Mouse (Mus musculus): ENCODE results near the gene Hes7.
"Not testable (repeated sequence)": the region's sequence is repeated elsewhere in the genome, so short reads cannot be mapped to it uniquely, and the experiment has no call there.

Gene Hes7

GRCm38 (mm10) chr11:69088103-69088855 is 31.9 kb upstream of the Hes7 start, which contains the start of gene Vamp2:
TSS of gene Vamp2 (plus strand) at chr11:69088490.
- DNase-seq, result peak; percentile 79 to 92

DNA sequence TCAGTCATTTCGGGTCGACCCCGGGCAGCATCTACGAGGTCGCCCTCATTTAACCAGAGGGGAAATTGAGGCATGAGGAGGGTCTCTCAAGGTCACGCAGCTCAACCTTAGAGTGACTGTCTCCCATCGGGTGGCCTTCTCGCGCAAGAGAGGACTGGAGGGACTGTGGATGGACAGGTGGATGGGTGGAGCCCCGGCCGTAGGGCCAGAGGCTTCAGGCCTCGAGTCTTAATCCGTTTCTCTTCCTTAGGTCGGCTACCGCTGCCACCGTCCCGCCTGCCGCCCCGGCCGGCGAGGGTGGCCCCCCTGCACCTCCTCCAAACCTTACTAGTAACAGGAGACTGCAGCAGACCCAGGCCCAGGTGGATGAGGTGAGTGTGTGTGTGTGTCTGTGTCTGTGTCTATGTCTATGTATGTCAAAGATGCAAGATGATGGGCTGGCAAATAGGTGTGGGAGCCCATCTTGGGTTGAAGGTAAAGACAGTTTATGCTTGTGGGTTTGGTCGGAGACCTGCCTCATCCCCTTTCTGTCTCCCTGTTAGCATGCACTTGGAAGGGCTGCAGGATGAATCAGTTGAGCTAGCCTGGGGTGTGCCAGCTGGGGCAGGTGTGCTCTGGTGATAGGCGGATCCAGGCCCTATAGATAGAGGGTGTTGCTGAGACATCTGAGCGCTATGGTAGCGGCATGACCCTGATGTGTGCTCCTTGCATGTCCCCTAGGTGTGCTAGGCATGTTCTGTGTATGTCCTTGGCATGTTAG is 31.2 kb upstream of the Hes7 start:
- DNase-seq, result peak in 1 of 2 experiments; percentile 28

DNA sequence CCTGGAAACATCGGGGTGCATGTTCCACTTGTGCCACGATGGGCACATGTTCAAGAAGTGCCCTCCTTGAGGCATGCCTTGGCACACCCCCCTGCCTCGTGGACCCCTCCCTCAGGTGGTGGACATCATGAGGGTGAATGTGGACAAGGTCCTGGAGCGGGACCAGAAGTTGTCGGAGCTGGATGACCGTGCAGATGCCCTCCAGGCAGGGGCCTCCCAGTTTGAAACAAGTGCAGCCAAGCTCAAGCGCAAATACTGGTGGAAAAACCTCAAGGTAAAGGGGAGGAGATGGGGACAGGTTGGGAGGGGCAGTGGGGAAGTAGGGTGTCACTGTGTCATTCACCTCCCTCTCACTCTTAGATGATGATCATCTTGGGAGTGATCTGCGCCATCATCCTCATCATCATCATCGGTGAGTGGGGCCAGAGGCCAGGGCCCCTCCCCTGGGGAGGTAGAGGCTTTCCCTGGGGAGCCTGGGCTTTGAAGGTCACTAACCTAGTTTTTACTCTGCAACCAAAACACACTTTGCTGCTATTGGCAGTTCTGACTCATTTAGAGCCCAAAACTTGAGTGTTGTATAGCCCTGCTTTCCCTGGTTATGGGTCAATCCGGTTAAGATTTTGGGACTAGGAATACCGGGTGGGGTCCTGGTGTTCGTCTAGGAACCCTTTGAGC is 30.5 kb upstream of the Hes7 start:
- no peak for DNase-seq

- DNase-seq, result no peak
These were observed 29.8 kb upstream of the Hes7 start for GRCm38 (mm10) chr11:69090367-69090766.

DNA sequence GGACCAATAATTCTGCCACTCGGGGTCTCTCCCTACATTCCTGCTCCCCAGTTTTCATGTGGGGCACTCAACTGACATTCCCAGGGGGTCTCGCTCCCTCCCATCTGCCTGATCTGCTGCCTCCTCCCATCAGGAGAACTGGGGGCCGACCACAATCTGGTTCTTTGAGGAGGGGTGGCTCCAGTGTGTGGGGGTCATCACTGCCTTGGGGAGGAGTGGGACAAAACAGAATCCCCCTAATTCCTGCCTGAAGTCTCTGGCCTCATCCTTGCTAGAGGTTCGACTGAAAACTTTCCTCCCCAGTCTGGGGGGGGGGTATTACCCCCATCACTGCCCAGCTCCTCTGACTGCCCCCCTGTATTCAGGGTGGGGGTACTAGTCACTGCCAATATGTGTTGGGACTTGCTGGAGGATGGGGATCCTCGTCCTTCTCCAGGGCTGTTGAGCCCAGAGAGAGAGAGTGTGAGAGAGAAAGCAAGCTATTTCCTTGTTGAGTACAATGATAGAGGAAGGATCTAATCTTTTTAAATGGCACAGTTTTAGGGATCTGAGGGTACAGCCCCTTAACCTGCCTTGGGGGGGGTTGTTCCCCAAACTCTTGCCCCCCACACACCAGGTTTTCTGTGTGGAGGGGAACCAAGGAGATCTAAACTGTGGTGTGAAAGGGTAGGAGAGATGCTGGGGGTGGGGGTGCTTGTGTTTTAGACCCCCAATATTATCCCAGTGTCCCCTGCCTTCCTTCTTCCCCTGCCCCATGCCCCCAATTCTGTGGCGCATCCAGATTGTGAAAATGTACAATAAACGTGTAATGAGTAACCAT is 28.4 kb upstream of the Hes7 start:
- DNase-seq, result no peak

DNA sequence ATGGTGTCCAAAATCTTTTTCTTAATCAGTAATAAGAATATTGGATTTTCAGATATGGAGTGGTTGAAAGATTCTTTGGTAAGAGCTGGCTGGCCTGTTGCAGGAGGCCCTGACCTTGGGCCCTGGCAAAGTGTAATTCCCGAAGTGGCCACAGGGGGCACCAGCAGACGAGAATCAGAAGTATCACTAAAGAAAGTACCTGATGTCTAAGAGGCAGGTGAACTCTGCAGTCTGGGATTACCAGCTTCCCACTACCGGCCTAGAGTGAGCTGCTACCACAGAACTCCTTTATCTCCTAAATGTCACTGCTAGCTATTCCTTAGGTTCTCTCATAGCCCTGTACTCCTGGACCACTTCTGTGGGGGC is 27.8 kb upstream of the Hes7 start:
- peak; percentile 78 to 94 for DNase-seq

GRCm38 (mm10) chr11:69092871-69093270 is 27.3 kb upstream of the Hes7 start:
- no peak for DNase-seq

DNA sequence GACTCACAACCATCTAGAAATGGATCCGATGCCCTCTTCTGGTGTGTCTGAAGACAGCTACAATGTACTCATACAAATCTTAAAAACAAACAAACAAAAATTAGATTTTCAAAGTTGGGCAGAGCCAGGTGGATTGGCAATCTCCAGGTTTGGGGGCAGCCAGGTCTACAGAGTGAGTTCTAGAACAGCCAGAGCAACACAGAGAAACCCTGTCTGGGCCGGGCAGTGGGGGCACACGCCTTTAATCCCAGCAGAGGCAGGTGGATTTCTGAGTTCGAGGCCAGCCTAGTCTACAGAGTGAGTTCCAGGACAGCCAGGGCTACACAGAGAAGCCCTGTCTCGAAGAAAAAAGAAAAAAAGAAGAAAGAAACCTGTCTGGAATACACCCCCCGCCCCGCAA is 26.3 kb upstream of the Hes7 start:
- DNase-seq, result not testable (repeated sequence)

GRCm38 (mm10) chr11:69094697-69095429 is 25.3 kb upstream of the Hes7 start, which contains the start of gene Per1:
TSS of gene Per1 (plus strand) at chr11:69095217.
- DNase-seq, result peak; percentile 95 to 99

GRCm38 (mm10) chr11:69095511-69096231 is 24.5 kb upstream of the Hes7 start:
- DNase-seq, result peak in 1 of 2 experiments; percentile 36

DNA sequence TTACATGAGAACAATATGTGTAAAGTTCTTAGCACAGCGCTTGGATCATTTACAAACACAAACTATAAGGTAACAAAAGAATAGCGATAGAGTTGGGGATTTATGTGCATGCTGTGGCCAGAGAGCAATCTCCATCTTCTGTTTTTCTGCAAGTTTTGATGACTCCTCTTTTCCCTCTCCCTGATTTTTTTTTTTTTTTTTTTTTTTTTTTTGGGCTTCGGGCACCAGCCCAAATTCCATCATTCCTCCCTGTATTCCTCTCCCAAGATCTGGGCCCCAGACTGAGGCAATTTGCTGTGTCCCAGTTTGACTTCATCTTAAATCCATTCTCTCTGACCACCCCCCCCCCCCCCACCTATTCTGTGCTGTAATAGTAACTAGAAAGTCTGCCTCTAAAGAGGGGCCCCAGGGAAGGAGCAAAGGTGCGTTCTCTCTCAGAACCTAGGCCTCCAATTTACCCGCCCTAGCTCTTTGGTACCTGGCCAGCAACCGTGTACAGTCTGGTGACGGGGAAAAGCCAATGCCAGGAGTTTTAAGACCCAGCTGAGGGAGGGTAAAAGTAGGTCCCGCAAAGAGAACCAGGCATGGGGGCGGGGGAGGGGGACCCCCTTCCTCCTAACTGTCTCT is 23.7 kb upstream of the Hes7 start:
- no peak for DNase-seq

DNA sequence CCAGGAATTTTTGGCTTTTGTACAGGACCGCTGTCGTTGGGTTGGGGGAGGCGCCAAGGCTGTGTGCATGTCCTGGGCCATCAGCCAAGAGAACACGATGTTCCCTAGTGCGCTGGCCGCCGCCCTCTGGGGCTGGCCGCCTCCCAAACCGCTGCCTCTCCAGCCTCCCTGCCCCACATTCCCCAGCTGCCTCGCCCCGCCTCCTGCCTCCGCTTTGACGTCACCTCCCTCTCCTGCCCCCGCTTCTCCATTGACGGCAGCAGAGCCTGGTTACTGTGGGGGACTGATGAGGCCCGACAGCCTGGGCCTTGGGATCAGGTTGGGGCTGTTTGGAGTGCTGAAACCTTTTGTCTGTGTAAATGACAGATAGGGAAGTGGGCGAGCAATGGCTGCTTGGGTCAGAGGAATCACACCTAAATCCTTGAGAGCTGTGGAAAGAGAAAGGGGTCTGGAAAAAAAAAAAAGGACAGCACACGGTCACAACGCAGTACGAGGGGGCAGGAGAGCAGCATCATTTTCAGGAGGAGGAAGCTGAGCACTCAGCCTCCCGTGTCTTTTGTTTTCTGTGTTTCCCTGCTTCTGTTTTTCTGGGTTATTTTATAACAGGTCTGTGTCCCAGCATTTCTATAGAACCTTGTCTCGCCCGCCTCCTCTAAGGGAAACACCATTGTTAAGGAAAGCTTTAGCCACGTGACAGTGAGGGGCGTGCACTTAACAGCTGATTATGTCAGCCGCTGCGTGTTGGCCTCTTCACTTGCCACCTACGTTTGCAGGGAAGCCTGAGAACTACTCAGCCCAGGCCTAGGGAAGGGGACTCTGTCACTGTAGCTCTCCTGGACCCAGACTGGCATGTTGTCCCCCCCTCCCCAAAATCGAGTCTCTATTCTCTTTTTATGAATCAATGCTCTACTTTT is 23.0 kb upstream of the Hes7 start:
- DNase-seq, result peak; percentile 86 to 90

DNA sequence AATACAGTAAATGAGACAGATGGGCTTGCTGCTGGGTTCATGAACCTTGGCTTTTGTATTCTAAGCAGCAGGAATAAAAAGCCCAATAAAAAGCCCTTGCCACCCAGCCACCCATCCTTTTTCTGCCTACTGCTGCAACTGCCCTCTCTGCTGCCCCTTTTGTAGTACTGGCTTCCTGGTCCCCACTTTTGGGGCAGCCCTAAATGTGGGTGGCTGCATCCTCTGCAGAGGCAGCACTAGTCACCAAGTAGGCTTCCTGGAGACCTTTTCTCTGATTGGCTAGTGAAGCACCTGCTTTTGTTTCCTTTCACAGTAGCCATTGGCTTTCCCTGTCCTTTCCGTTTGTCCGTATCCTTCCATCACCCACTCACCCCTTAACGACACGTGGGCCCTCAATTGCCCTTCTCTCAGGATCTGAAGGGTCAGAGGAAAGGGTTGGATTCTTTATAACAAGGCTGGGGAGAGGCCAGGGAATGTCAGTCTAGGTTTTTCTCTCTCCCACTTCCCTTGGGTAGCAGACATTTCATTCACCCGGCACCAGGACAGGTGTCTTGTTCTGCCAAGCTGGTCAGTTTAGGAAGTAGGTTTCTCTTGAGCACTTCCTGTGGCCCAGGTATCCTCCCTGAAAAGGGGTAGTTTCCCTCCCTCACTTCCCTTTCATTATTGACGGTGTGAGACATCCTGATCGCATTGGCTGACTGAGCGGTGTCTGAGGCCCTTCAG is 22.0 kb upstream of the Hes7 start:
- no peak for DNase-seq

DNA sequence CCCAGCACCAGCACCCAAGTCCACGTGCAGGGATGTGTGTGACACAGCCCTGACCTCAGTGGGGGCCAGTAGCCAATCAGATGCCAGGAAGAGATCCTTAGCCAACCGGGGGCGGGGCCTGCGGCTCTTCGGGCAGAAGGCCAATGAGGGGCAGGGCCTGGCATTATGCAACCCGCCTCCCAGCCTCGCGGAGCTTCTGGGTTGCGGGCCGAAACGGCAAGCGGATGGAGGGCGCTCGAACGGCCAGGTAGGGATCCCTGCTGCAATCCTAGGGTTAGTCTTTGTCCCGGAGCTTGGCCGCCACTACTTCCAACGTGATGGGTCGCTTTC is 21.5 kb upstream of the Hes7 start:
- DNase-seq, result peak; percentile 91 to 93

- DNase-seq, result peak; percentile 48 to 49
These were observed 20.9 kb upstream of the Hes7 start for GRCm38 (mm10) chr11:69099177-69099914.

DNA sequence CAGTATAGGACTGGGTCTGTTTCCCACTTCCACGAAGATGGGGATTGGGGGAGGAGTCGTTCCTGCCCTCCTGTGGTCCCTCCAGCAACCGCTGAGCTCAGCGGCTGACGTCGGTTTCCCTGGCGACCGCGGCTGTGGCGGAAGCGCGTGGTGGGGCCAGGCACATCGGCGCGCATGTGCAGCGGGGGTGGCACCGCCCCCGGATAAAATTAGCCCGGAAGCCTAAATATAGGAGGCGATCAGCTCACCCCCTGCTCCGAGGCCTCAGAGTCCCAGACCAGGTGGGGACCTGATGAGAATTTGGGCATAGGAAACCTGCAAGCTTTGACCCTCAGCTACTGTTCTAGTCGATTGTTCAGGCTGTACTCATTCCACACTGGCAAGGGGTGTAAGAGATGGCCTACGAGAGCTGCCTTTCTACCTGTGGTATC is 20.3 kb upstream of the Hes7 start:
- peak; percentile 91 to 93 for DNase-seq

DNA sequence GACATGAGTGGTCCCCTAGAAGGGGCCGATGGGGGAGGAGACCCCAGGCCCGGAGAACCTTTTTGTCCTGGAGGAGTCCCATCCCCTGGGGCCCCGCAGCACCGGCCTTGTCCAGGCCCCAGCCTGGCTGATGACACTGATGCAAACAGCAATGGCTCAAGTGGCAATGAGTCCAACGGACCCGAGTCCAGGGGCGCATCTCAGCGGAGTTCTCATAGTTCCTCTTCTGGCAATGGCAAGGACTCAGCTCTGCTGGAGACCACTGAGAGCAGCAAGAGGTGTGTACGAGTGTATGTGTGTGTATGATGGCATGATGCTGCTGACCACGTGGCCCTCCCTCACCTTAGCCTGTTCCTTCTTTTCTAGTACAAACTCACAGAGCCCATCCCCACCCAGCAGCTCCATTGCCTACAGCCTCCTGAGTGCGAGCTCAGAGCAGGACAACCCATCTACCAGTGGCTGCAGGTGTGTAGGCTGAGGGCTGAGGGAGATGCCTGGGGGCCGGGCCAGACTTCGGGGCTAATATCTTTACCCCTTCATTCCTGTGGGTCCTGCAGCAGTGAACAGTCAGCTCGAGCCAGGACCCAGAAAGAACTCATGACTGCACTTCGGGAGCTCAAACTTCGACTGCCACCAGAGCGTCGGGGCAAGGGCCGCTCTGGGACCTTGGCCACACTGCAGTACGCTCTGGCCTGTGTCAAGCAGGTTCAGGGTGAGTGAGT is 19.4 kb upstream of the Hes7 start:
- DNase-seq, result no peak
